Comparison of ENCODE assay signal across 17 mouse cellular contexts in the genomic region with DNA sequence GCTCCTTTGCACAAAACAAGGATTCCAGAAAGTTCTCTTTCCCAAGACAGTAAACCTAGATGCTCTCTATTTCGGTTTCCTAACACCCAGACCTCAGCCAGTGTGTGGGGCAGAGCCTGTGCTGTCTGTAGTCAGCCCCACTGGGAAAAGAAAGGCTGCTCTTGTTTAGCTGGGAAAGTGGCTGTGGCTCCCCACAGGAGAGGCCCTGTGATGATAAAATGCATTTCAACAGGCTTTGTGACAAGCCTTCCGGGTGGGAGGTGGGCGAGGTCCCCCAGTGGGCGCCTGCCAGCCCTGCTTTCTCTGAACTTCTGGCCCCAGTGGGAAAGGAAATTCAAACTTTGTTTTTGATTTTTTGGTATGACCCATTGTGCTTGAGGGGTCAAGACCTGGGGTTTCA. TPM values are rescaled to one million over a fixed set of nuclear protein-coding genes. Genes with fewer than 3 reads are reported as not detected.
DNase-seq lines count a peak whose midpoint lies in the region; ATAC-seq and TF ChIP-seq lines count a peak whose summit lies in the region.
"Had no signal": no experiment of that assay in that cellular context is flagged by ENCODE, and none has a peak within 500 bp of the region (broad histone marks: within the 10 kb centered on the region; RNA-seq: fewer than 3 reads in every experiment).

No protein-coding gene starts in this region.

- H3K27ac ChIP-seq in kidney, embryonic 14.5 days (ENCODE audit: low read depth, low read length), result peak overlapping the region; percentile 62; the same call in 1 of the 2 replicates
- H3K27ac ChIP-seq in kidney, adult 2 months (ENCODE audit: insufficient read depth, low read depth, low read length), result no peak overlapping the region
- H3K27ac ChIP-seq in embryonic facial prominence, embryonic 10.5 days (replicated peaks), result 0 out of 2 replicates have a peak overlapping the region, but pooled peaks have one; percentile 4
- H3K27ac ChIP-seq in limb, embryonic 12.5 days, result peak overlapping the region; percentile 84
- H3K27ac ChIP-seq: forebrain, embryonic 15.5 days; heart, embryonic 13.5 days; hindbrain, embryonic 13.5 days; hindbrain, postnatal 0 days had no signal

- H3K27me3 ChIP-seq in kidney, embryonic 14.5 days (ENCODE audit: control insufficient read depth, insufficient read depth, low read length), result no peaks in the 10 kb centered on the region
- no peaks in the 10 kb centered on the region for H3K27me3 ChIP-seq in kidney, adult 2 months (replicated peaks; ENCODE audit: control insufficient read depth, insufficient read depth, low read length)
- no peaks in the 10 kb centered on the region for H3K27me3 ChIP-seq in embryonic facial prominence, embryonic 10.5 days (replicated peaks; ENCODE audit: low read depth, poor library complexity, severe bottlenecking)
- peaks cover 26% of the 10 kb centered on the region; the same call in 1 of the 2 replicates for H3K27me3 ChIP-seq in limb, embryonic 12.5 days
- H3K27me3 ChIP-seq: forebrain, embryonic 15.5 days; heart, embryonic 13.5 days; hindbrain, embryonic 13.5 days had no signal

- no peak for DNase-seq in kidney, adult 2 months
- peak; percentile 33 for DNase-seq in R1 (ENCODE audit: low read depth, low spot score)
- DNase-seq in embryonic facial prominence, embryonic 10.5 days (ENCODE audit: low spot score), result no peak
- no peak for DNase-seq in natural killer cell, adult 2 months (ENCODE audit: low spot score in 2 of 2)
- DNase-seq in cerebellum, adult 9-11 months, result no peak
- no peak for DNase-seq in cerebellum, adult 8-10 months
- DNase-seq: adrenal gland, adult 8-10 months; cerebellum, adult 2 months; cerebellum, postnatal 36 days; gastrocnemius, postnatal 14 days; heart, postnatal 36 days had no signal

- H3K4me2 ChIP-seq in kidney, embryonic 14.5 days (replicated peaks; ENCODE audit: low read depth, low read length), result no peak overlapping the region
- H3K4me2 ChIP-seq in limb, embryonic 12.5 days, result no peak overlapping the region
- H3K4me2 ChIP-seq: forebrain, embryonic 15.5 days; heart, embryonic 13.5 days; hindbrain, embryonic 13.5 days had no signal

- no peaks in the 10 kb centered on the region for H3K9me3 ChIP-seq in kidney, embryonic 14.5 days (ENCODE audit: control insufficient read depth, low read length)
- no peaks in the 10 kb centered on the region for H3K9me3 ChIP-seq in embryonic facial prominence, embryonic 10.5 days
- no peaks in the 10 kb centered on the region for H3K9me3 ChIP-seq in limb, embryonic 12.5 days
- H3K9me3 ChIP-seq: forebrain, embryonic 15.5 days; heart, embryonic 13.5 days; hindbrain, embryonic 13.5 days had no signal

- WGBS in kidney, embryonic 14.5 days, result 48% methylated on average over 4 of the region's 4 CpGs
- WGBS in kidney, adult 2 months, result 58% methylated on average over 4 of the region's 4 CpGs
- 65% methylated on average over 4 of the region's 4 CpGs for WGBS in embryonic facial prominence, embryonic 10.5 days
- 58% methylated on average over 4 of the region's 4 CpGs for WGBS in limb, embryonic 12.5 days

- peaks cover 8% of the 10 kb centered on the region for H3K4me1 ChIP-seq in kidney, embryonic 14.5 days (ENCODE audit: control insufficient read depth, insufficient read depth, low read length)
- H3K4me1 ChIP-seq in kidney, adult 2 months (ENCODE audit: control insufficient read depth, insufficient read depth, low read length), result no peaks in the 10 kb centered on the region
- peaks cover 17% of the 10 kb centered on the region for H3K4me1 ChIP-seq in embryonic facial prominence, embryonic 10.5 days
- peaks cover 20% of the 10 kb centered on the region for H3K4me1 ChIP-seq in limb, embryonic 12.5 days (replicated peaks)
- H3K4me1 ChIP-seq: forebrain, embryonic 15.5 days had no signal

- H3K36me3 ChIP-seq in kidney, embryonic 14.5 days (ENCODE audit: control insufficient read depth, insufficient read depth, low read length), result no peaks in the 10 kb centered on the region
- no peaks in the 10 kb centered on the region for H3K36me3 ChIP-seq in kidney, adult 2 months (ENCODE audit: control insufficient read depth, insufficient read depth, low read length)
- H3K36me3 ChIP-seq in embryonic facial prominence, embryonic 10.5 days (replicated peaks), result no peaks in the 10 kb centered on the region
- no peaks in the 10 kb centered on the region for H3K36me3 ChIP-seq in limb, embryonic 12.5 days
- H3K36me3 ChIP-seq: forebrain, embryonic 15.5 days; heart, embryonic 13.5 days; hindbrain, embryonic 13.5 days had no signal

- TF ChIP-seq POLR2A in kidney, adult 2 months (IDR thresholded peaks at IDR 0.05; ENCODE audit: low read depth, low read length), result no peak

- H3K4me3 ChIP-seq in kidney, embryonic 14.5 days (ENCODE audit: low read length), result no peak overlapping the region
- H3K4me3 ChIP-seq in kidney, adult 2 months (ENCODE audit: insufficient read depth, low read depth, low read length), result no peak overlapping the region
- no peak overlapping the region for H3K4me3 ChIP-seq in embryonic facial prominence, embryonic 10.5 days
- no peak overlapping the region for H3K4me3 ChIP-seq in limb, embryonic 12.5 days (replicated peaks)
- H3K4me3 ChIP-seq: forebrain, embryonic 15.5 days; heart, embryonic 13.5 days; hindbrain, embryonic 13.5 days had no signal

- TF ChIP-seq CTCF in kidney, adult 2 months (conservative IDR thresholded peaks at IDR 0.05; ENCODE audit: insufficient read depth, insufficient read length, low read depth, low read length), result no peak

- no peak for ATAC-seq in kidney, embryonic 14.5 days (ENCODE audit: low FRiP score, low TSS enrichment)
- ATAC-seq in limb, embryonic 12.5 days (ENCODE audit: insufficient number of reproducible peaks, insufficient read depth, low FRiP score, low TSS enrichment, low read depth), result no peak
- ATAC-seq: forebrain, embryonic 15.5 days; hindbrain, postnatal 0 days had no signal

- H3K9ac ChIP-seq in kidney, embryonic 14.5 days (ENCODE audit: low read depth, low read length), result no peak overlapping the region
- no peak overlapping the region for H3K9ac ChIP-seq in limb, embryonic 12.5 days (replicated peaks)
- H3K9ac ChIP-seq: forebrain, embryonic 15.5 days; heart, embryonic 13.5 days; hindbrain, embryonic 13.5 days had no signal

RNA-seq across cellular contexts. Expression of a gene that starts 45.4 kb away (rescaled TPM):
- polyA plus RNA-seq in kidney, embryonic 14.5 days (2014; fragmentation: Nextera tagmentation; extraction: Ambion mirVana), result 9.9 and 12.3 TPM in 2 replicates
- polyA plus RNA-seq in kidney, adult 2 months (2012; rRNA removed), result 3.7 and 5.2 TPM in 2 replicates
- 3.3 and 4.1 TPM in 2 replicates for polyA plus RNA-seq in embryonic facial prominence, embryonic 10.5 days (2016; fragmentation: Nextera tagmentation; extraction: Ambion mirVana)
- polyA plus RNA-seq in limb, embryonic 12.5 days (2016; fragmentation: Nextera tagmentation; extraction: Ambion mirVana), result 7.5 and 8.5 TPM in 2 replicates
